Mouse (Mus musculus) heart, postnatal 0 days (tissue): ENCODE measurements at regions not wholly inside any gene's neighbourhood (a gene's known extent, or its start where the extent isn't known, plus 50 kb on each side); places are given as distances from the start of the nearest gene placed in this dataset.

ENCODE experiments used
- ATAC-seq: fragments of 200-750 bp; cut with Nextera tagmentation; 2 replicates; pipeline ENCODE4 v1.8.0; 2017; ENCODE audit warnings: low read depth, moderate number of reproducible peaks, moderate library complexity; ENCODE audit not compliant: insufficient read depth
- DNase-seq: peaks from one replicate; pipeline ENCODE4 v3.0.0-alpha.2; 2016; ENCODE audit warnings: low spot score
- H3K27ac ChIP-seq: fragments of 300-500 bp; sonication (generic); 2 replicates; pipeline ENCODE4 v1.5.1; 2014; ENCODE audit warnings: low read depth, mild to moderate bottlenecking
- H3K27me3 ChIP-seq: fragments of 300-500 bp; sonication (generic); 2 replicates; pipeline ENCODE4 v1.6.1; 2014; ENCODE audit warnings: low read length, mixed read lengths; ENCODE audit not compliant: control insufficient read depth, insufficient read depth
- H3K36me3 ChIP-seq: fragments of 300-500 bp; sonication (generic); replicated peaks from 2 replicates; pipeline ENCODE4 v1.6.1; 2014; ENCODE audit warnings: low read length, mixed read lengths; ENCODE audit not compliant: control insufficient read depth, insufficient read depth
- H3K4me1 ChIP-seq: fragments of 300-500 bp; sonication (generic); 2 replicates; pipeline ENCODE4 v1.6.1; 2014; ENCODE audit warnings: antibody characterized with exemption; ENCODE audit not compliant: control insufficient read depth, insufficient read depth
- H3K4me2 ChIP-seq: fragments of 300-500 bp; sonication (generic); 2 replicates; pipeline ENCODE4 v1.6.1; 2014; ENCODE audit warnings: low read depth, mild to moderate bottlenecking, low read length, moderate library complexity
- H3K4me3 ChIP-seq: fragments of 300-500 bp; sonication (generic); 2 replicates; pipeline ENCODE4 v1.5.1; 2014; ENCODE audit warnings: low read depth, low read length
- H3K9ac ChIP-seq: fragments of 300-500 bp; sonication (generic); replicated peaks from 2 replicates; pipeline ENCODE4 v1.6.1; 2014; ENCODE audit warnings: low read depth, low read length, mixed read lengths
- H3K9me3 ChIP-seq: fragments of 300-500 bp; sonication (generic); replicated peaks from 2 replicates; pipeline ENCODE4 v1.6.1; 2016; ENCODE audit warnings: low read length; ENCODE audit not compliant: control insufficient read depth
- CTCF ChIP-seq: IDR thresholded peaks from 2 replicates; pipeline ENCODE4 v1.5.1; 2016; ENCODE audit warnings: antibody characterized with exemption, control low read depth, low read depth
- EP300 ChIP-seq: IDR thresholded peaks from 2 replicates; pipeline ENCODE4 v1.6.1; 2016; ENCODE audit warnings: antibody characterized with exemption, low read depth
- WGBS: fragments of 180-500 bp; shearing (Covaris S2); extraction: QIAGEN DNeasy Blood & Tissue Kit; methylation state at CpG from one replicate; pipeline ENCODE4 v1.1.7; 2014; 5-methylcytosine and 5-hydroxymethylcytosine counted together

DNA sequence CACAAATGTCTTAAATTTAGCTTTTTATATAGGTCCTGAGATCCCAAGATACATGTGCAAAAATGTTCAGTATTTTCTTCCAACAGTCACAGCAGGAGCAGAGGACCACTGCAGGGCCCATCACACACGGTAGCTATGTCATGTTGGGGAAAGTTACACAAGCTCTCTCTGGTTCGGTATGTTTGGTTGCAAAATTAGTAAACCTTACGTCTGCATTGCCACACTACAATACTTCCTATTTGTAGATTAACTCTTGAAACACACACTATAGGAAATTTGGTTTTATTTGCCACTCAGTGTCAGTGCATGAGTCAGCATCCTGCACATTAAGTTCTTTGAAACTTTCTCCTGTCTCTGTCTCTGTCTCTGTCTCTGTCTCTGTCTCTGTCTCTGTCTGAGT, 82.0 kb downstream of the Cth start:
- DNase-seq (no peak), ATAC-seq (no peak)
- H3K4me1 ChIP-seq: peaks cover 4% of the 10 kb centered on the region
- TF ChIP-seq EP300 (no peak), CTCF (no peak)
- no peak overlapping the region for H3K4me2 ChIP-seq
- no peaks in the 10 kb centered on the region for H3K27me3 ChIP-seq
- H3K9ac ChIP-seq: no peak overlapping the region
- H3K36me3 ChIP-seq: no peaks in the 10 kb centered on the region
- no peak overlapping the region for H3K4me3 ChIP-seq
- H3K27ac ChIP-seq: no peak overlapping the region
- 72% methylated on average over 3 of the region's 3 CpGs for WGBS
- no peaks in the 10 kb centered on the region for H3K9me3 ChIP-seq

DNA sequence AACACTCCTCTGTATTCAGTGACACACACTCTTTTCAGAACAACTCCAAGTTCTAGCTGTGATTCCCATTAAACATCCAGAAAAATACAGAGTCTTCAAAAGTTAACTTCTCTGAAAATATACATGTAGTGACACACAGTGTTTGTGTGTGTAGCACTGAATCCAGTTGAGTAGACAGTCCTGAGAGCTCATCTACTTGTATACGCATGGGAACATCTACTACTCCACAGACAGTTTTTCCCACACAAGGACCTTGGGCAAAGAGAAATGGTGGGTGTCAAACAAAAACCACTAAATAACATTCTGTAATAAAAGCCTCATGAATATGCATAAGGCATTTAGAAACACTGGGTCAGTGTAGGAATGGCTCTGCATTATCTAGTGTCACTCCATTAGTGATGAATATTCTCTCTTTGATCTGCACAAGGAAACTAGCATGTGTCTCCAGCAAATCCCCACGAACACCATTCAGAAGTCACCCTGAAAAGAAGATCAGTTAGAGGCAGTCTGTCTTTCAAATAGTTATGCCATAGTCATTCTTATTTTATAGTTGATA, 83.6 kb downstream of the Cth start:
- Histone ChIP-seq H3K4me3 (no peak overlapping the region), H3K36me3 (no peaks in the 10 kb centered on the region), H3K4me2 (no peak overlapping the region), H3K9ac (no peak overlapping the region), H3K27ac (no peak overlapping the region), H3K27me3 (no peaks in the 10 kb centered on the region), H3K9me3 (no peaks in the 10 kb centered on the region), H3K4me1 (no peaks in the 10 kb centered on the region)
- DNase-seq (no peak), ATAC-seq (no peak)
- WGBS: 66% methylated on average over 2 of the region's 2 CpGs
- TF ChIP-seq CTCF (no peak), EP300 (no peak)

DNA sequence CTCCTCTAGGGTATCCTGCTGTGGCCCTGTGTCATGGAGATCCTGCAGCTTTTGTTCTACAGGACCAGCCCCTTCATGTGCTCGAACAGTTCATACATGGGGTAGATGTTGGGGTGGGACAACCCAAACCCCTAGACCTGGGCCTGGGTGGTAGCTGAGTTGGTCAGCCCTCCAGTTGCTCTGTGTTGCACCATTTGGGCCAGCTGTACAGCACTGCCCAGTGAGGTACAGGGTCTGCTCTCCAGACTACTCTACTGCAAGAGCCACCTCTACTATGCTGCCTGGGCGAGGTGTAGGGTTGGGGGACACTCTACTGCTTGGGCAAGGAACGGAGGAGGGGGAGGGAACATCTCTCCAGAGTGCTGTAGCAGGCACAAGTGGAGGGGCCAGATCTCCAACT, 120.6 kb downstream of the Cth start:
- Histone ChIP-seq H3K4me1 (no peaks in the 10 kb centered on the region), H3K9me3 (no peaks in the 10 kb centered on the region), H3K9ac (no peak overlapping the region), H3K27ac (no peak overlapping the region), H3K4me2 (no peak overlapping the region), H3K4me3 (no peak overlapping the region), H3K27me3 (no peaks in the 10 kb centered on the region), H3K36me3 (no peaks in the 10 kb centered on the region)
- TF ChIP-seq CTCF (no peak), EP300 (no peak)
- DNase-seq (no peak), ATAC-seq (no peak)
- 37% methylated on average over 3 of the region's 3 CpGs for WGBS

GRCm38 (mm10) chr3:157803356-157803755, 121.5 kb downstream of the Cth start:
- H3K27me3 ChIP-seq: no peaks in the 10 kb centered on the region
- no peak for TF ChIP-seq CTCF
- no peak for TF ChIP-seq EP300
- H3K27ac ChIP-seq: no peak overlapping the region
- no peaks in the 10 kb centered on the region for H3K4me1 ChIP-seq
- H3K9ac ChIP-seq: no peak overlapping the region
- ATAC-seq (no peak), DNase-seq (no peak)
- no peak overlapping the region for H3K4me3 ChIP-seq
- 80% methylated on average over 4 of the region's 4 CpGs for WGBS
- H3K36me3 ChIP-seq: no peaks in the 10 kb centered on the region
- no peaks in the 10 kb centered on the region for H3K9me3 ChIP-seq
- no peak overlapping the region for H3K4me2 ChIP-seq

- Histone ChIP-seq H3K36me3 (no peaks in the 10 kb centered on the region), H3K4me3 (no peak overlapping the region), H3K9ac (no peak overlapping the region), H3K27ac (no peak overlapping the region), H3K27me3 (no peaks in the 10 kb centered on the region), H3K4me1 (no peaks in the 10 kb centered on the region), H3K4me2 (no peak overlapping the region), H3K9me3 (no peaks in the 10 kb centered on the region)
- ATAC-seq (no peak), DNase-seq (no peak)
- 46% methylated on average over 4 of the region's 4 CpGs for WGBS
- TF ChIP-seq EP300: no peak
These were observed 137.2 kb downstream of the Cth start for GRCm38 (mm10) chr3:157787559-157788256.

DNA sequence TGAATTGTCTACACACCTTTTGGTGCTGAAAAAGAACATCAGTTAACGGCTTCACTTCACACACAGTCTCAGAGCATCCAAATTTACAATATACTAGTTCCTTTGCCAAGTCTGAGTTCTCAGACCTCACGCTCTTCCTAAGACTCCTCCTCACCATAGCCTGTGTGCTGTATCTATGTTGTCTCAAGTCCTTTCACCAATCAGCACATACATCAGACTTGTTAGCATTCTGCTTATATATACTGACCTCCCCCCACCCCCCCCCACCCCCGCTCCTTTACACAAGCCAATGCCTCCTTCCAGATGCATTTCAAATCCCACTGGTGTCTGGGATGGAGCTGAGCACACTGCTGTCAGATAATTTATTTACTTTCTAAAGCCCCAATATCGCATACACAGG, 143.8 kb downstream of the Cth start:
- H3K9ac ChIP-seq: no peak overlapping the region

More for the DNA sequence above, 143.8 kb downstream of the Cth start:
- H3K36me3 ChIP-seq: no peaks in the 10 kb centered on the region
- no peak for DNase-seq
- H3K9me3 ChIP-seq: no peaks in the 10 kb centered on the region
- H3K4me3 ChIP-seq: no peak overlapping the region
- no peaks in the 10 kb centered on the region for H3K4me1 ChIP-seq
- no peak for ATAC-seq
- H3K27ac ChIP-seq: no peak overlapping the region
- 34% methylated on average over 4 of the region's 4 CpGs for WGBS
- TF ChIP-seq CTCF (no peak), EP300 (no peak)
- H3K27me3 ChIP-seq: no peaks in the 10 kb centered on the region
- no peak overlapping the region for H3K4me2 ChIP-seq
